Mouse (Mus musculus): ENCODE measurements around the gene Sik1. TPM values are rescaled to one million over a fixed set of nuclear protein-coding genes. Genes with fewer than 3 reads are reported as not detected.

Gene Sik1
- 16.2 and 17.4 TPM in 2 replicates for polyA plus RNA-seq (2015; fragmentation: Nextera tagmentation; extraction: Ambion mirVana)

DNA sequence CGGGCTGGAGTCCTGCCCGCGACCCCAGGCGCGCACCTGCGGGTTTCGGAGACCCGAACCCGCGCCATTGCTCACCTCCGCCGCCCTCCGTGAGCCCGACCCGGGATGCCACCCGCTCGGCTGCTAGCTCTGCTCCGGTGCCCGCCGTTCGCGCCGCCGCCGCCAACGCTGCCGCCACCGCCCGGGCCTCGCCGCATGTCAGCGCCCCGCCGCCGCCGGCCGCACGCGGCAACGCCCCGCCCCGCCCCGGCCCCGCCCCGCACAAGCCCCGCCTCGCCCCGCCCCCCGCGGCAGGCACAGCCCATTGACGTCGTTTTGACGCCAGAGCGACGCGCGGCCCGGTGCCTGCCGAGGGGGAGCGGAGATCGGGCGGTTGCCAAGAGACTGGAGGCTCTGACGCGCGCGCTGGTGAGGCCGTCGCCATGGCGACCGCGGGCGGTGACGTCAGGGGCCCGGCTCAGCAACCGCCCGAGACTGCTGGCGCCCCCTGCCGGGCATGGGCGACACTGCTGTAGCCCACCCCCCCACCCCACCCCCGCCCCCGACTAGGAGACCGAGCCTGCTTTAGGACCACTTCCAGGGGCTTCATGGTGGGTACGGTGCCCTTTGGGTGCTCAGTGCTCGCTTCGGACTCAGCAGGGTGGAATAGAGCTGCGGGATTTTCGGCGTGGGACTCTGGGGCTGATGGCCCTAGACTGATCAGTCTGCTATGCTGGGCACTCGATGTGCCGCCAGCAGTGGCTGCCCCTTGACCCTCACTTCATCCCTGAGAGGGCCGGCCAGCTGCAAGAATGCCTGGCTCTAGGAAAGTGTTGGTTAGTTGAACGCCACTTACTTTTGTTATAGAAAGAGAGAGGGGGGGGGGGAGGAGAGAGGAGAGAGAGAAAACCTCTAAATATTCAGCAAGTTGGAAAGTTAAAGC is at the start of gene Sik1:
Gene Sik1 (minus strand): TSS at position 208 of the 922 bp plus-strand sequence.
- Histone ChIP-seq H3K4me1 (ENCODE audit: control insufficient read depth, insufficient read depth, low read depth, low read length) (peaks cover 26% of the 10 kb centered on the region), H3K36me3 (ENCODE audit: control insufficient read depth, insufficient read depth, low read length) (peaks cover 2% of the 10 kb centered on the region), H3K9me3 (ENCODE audit: control insufficient read depth, low read length) (no peaks in the 10 kb centered on the region), H3K27ac (ENCODE audit: low read depth, low read length) (peak within 1 kb of the TSS; percentile 86), H3K27me3 (replicated peaks; ENCODE audit: control insufficient read depth, insufficient read depth, low read length) (no peaks in the 10 kb centered on the region), H3K4me2 (ENCODE audit: low read length) (peak within 1 kb of the TSS; percentile 66), H3K4me3 (ENCODE audit: low read length) (peak within 1 kb of the TSS; percentile 89), H3K9ac (ENCODE audit: low read depth, low read length) (peak within 1 kb of the TSS; percentile 93)
- WGBS = under 1% methylated on average over 71 of the region's 92 CpGs
- ATAC-seq = peak; percentile 94

DNA sequence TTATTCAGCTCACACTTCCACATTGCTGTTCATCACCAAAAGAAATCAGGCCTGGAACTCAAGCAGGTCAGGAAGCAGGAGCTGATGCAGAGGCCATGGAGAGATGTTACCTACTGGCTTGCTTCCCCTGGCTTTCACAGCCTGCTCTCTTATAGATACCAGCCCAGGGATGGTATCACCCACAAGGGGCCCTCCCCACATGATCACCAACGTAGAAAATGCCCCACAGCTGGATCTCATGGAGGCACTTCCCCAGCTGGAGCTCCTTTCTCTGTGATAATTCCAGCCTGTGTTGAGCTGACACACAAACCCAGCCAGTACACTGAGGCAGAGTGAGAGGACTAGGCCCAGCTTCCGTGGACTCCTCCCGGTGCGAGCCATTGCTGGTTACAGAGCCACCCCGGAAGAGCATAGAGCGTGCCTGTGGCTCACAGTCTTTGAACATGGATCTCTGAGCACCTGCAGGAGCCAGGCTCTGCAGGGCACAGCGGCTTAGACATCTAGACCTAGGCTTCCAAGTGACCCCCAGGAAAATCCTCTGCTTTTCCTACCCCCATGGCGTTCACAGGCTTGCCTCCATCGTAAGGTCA is 49.7 kb upstream of the Sik1 start:
- H3K4me3 ChIP-seq (ENCODE audit: low read length) = no peak overlapping the region

DNA sequence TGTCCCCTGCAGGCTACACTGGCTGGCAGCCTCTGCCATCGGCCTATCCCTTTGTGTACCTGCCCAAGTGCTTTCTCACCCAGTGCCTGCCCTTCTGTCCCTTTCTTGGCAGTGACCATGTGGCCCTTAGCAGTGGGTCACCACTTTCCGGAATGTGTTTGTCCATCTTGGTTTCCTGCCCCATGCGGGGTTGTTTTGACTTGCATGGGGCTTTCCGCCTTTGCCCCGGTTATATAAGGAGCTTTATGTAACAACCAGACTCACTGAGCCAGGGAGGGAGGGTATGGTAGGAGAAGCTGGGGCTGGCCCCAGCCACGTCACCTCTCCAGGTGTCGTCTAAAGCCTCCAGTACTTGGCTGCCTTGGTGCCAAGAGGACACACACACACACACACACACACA is 48.4 kb upstream of the Sik1 start:
- Histone ChIP-seq H3K4me1 (ENCODE audit: control insufficient read depth, insufficient read depth, low read depth, low read length) (no peaks in the 10 kb centered on the region), H3K27ac (ENCODE audit: low read depth, low read length) (no peak overlapping the region), H3K4me2 (ENCODE audit: low read length) (no peak overlapping the region), H3K27me3 (replicated peaks; ENCODE audit: control insufficient read depth, insufficient read depth, low read length) (no peaks in the 10 kb centered on the region), H3K9me3 (ENCODE audit: control insufficient read depth, low read length) (no peaks in the 10 kb centered on the region), H3K36me3 (ENCODE audit: control insufficient read depth, insufficient read depth, low read length) (no peaks in the 10 kb centered on the region), H3K9ac (ENCODE audit: low read depth, low read length) (no peak overlapping the region), H3K4me3 (ENCODE audit: low read length) (no peak overlapping the region)
- no peak for ATAC-seq
- WGBS = 86% methylated on average over 7 of the region's 7 CpGs

More for the DNA sequence above, 49.7 kb upstream of the Sik1 start:
- no peaks in the 10 kb centered on the region for H3K4me1 ChIP-seq (ENCODE audit: control insufficient read depth, insufficient read depth, low read depth, low read length)
- H3K4me2 ChIP-seq (ENCODE audit: low read length) = no peak overlapping the region
- no peak overlapping the region for H3K9ac ChIP-seq (ENCODE audit: low read depth, low read length)
- no peaks in the 10 kb centered on the region for H3K9me3 ChIP-seq (ENCODE audit: control insufficient read depth, low read length)
- 80% methylated on average over 9 of the region's 9 CpGs for WGBS
- H3K27me3 ChIP-seq (replicated peaks; ENCODE audit: control insufficient read depth, insufficient read depth, low read length) = no peaks in the 10 kb centered on the region
- H3K27ac ChIP-seq (ENCODE audit: low read depth, low read length) = no peak overlapping the region
- H3K36me3 ChIP-seq (ENCODE audit: control insufficient read depth, insufficient read depth, low read length) = no peaks in the 10 kb centered on the region
- no peak for ATAC-seq

DNA sequence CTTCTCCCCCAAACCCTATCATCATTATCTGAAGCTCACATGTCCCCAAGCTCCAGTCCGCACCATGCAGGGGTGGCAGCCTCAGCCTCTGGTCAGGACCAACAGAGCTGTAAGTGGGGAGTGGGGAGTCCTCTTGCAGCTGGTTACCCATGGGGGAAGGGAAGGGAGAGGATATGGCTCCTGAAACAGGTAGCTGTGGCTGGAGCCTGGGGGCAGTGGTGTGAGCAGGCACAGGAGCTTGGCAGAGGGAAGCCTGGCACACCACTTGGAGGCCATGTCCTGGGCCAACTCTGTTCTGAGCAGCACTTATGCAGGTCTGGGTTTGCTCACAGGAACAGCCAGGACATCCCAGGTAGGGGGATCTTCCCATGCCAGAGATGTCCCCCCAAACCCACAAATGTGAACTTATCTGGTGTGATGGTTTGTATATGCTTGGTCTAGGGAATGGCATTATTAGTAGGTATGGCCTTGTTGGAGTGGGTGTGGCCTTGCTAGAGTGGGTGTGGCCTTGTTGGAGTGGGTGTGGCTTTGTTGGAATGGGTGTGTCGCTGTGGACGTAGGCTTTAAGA is 47.1 kb upstream of the Sik1 start:
- no peaks in the 10 kb centered on the region for H3K36me3 ChIP-seq (ENCODE audit: control insufficient read depth, insufficient read depth, low read length)
- H3K9me3 ChIP-seq (ENCODE audit: control insufficient read depth, low read length) = no peaks in the 10 kb centered on the region
- no peaks in the 10 kb centered on the region for H3K4me1 ChIP-seq (ENCODE audit: control insufficient read depth, insufficient read depth, low read depth, low read length)
- H3K9ac ChIP-seq (ENCODE audit: low read depth, low read length) = no peak overlapping the region
- no peak overlapping the region for H3K4me3 ChIP-seq (ENCODE audit: low read length)
- no peak for ATAC-seq
- H3K27me3 ChIP-seq (replicated peaks; ENCODE audit: control insufficient read depth, insufficient read depth, low read length) = no peaks in the 10 kb centered on the region
- H3K4me2 ChIP-seq (ENCODE audit: low read length) = no peak overlapping the region
- H3K27ac ChIP-seq (ENCODE audit: low read depth, low read length) = no peak overlapping the region
- 94% methylated on average over 3 of the region's 3 CpGs for WGBS

DNA sequence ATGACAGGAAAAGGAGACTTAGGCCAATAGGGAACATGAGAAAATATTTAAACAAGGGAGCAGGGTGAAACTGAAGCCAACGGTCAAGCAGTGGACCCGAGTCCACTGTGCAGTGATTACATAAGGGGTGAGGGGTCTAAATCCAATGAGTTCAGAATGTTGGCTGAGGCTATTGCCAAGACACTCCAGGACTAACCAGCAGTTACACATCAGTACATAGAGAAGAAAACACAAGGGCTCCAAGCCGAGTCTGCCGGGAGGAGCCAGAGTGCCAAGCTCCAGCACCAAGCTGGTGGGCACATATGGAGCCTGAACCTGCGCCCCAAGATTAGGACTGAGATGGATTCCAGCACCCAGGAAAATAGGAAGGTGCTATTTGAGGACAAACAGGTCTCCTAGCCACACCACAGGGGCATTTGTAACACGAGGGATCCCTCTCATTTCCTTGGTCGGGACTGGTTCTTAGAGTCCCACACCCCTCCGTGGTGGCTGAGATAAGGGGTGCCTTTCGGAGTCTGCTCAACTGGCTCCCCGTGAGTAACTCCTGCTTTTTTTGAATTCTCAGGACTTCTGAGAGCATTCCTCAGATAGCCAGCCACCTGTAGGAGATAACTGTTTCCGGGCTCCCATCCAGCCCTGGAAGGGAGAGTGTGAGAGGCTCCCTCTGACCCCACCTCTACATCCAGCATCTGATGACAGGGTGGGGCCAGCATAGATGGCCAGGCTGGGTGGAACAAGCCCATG is 46.0 kb upstream of the Sik1 start:
- H3K9me3 ChIP-seq (ENCODE audit: control insufficient read depth, low read length) = no peaks in the 10 kb centered on the region
- 81% methylated on average over 11 of the region's 11 CpGs for WGBS
- no peak overlapping the region for H3K4me3 ChIP-seq (ENCODE audit: low read length)
- no peaks in the 10 kb centered on the region for H3K27me3 ChIP-seq (replicated peaks; ENCODE audit: control insufficient read depth, insufficient read depth, low read length)
- H3K36me3 ChIP-seq (ENCODE audit: control insufficient read depth, insufficient read depth, low read length) = no peaks in the 10 kb centered on the region
- no peaks in the 10 kb centered on the region for H3K4me1 ChIP-seq (ENCODE audit: control insufficient read depth, insufficient read depth, low read depth, low read length)
- no peak overlapping the region for H3K4me2 ChIP-seq (ENCODE audit: low read length)
- H3K9ac ChIP-seq (ENCODE audit: low read depth, low read length) = no peak overlapping the region
- ATAC-seq = no peak
- no peak overlapping the region for H3K27ac ChIP-seq (ENCODE audit: low read depth, low read length)

DNA sequence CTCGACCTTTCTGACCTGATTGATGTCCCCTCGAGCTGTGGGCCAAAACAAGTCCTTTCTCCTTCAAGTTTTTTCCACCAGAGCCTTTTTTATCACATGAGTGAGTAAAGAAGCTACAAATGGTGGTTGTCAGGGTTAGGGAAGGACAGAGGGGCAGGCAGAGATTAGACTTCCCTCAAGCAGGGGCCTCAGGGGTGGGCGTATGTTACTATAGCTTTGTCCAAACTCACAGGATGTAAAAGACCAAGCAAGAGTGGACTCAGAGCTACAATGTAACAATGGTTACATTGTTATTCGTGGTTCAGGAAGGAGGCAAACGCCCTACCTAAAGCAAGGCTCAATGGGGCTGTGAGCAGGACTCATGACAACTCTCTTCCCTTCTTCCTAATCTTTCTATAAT is 43.3 kb upstream of the Sik1 start:
- no peak for ATAC-seq
- Histone ChIP-seq H3K27me3 (replicated peaks; ENCODE audit: control insufficient read depth, insufficient read depth, low read length) (no peaks in the 10 kb centered on the region), H3K4me3 (ENCODE audit: low read length) (no peak overlapping the region), H3K27ac (ENCODE audit: low read depth, low read length) (no peak overlapping the region), H3K9me3 (ENCODE audit: control insufficient read depth, low read length) (no peaks in the 10 kb centered on the region), H3K4me2 (ENCODE audit: low read length) (no peak overlapping the region), H3K4me1 (ENCODE audit: control insufficient read depth, insufficient read depth, low read depth, low read length) (no peaks in the 10 kb centered on the region), H3K36me3 (ENCODE audit: control insufficient read depth, insufficient read depth, low read length) (no peaks in the 10 kb centered on the region), H3K9ac (ENCODE audit: low read depth, low read length) (no peak overlapping the region)
- 68% methylated on average over 5 of the region's 5 CpGs for WGBS

DNA sequence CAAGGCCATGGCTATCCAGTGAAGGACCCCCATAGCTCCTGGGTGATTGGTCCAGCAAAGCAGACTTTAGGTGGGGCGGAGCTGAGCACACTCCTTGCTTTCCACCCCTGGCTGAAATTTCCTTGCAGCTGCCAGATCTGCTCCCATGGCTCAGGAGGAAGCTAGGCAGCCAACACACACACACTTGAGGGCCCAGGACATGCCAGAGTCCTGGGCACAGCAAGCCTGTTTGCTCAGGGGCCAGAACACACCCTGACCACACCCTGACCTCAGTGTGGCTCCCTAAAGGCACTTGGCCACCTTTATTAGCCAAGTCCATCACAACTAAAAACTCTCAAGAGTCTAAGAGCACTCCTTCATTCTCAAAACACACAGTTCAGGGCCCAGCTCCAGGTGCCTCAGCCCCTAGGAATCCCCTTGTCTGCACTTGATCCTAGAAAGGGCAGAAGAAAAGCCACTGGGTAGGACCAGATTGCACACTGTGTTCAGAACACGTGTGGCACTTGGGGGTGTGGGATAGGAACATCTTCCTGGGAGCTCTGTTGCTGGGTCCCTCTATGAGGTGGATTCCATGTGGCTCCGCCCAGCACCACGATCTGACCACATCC is 41.7 kb upstream of the Sik1 start:
- H3K4me3 ChIP-seq (ENCODE audit: low read length) = no peak overlapping the region
- no peak overlapping the region for H3K9ac ChIP-seq (ENCODE audit: low read depth, low read length)
- no peaks in the 10 kb centered on the region for H3K36me3 ChIP-seq (ENCODE audit: control insufficient read depth, insufficient read depth, low read length)
- no peak overlapping the region for H3K4me2 ChIP-seq (ENCODE audit: low read length)
- no peaks in the 10 kb centered on the region for H3K9me3 ChIP-seq (ENCODE audit: control insufficient read depth, low read length)
- ATAC-seq = no peak
- H3K27ac ChIP-seq (ENCODE audit: low read depth, low read length) = no peak overlapping the region
- no peaks in the 10 kb centered on the region for H3K27me3 ChIP-seq (replicated peaks; ENCODE audit: control insufficient read depth, insufficient read depth, low read length)
- peaks cover 3% of the 10 kb centered on the region; the same call in 1 of the 2 replicates for H3K4me1 ChIP-seq (ENCODE audit: control insufficient read depth, insufficient read depth, low read depth, low read length)
- 87% methylated on average over 4 of the region's 4 CpGs for WGBS

DNA sequence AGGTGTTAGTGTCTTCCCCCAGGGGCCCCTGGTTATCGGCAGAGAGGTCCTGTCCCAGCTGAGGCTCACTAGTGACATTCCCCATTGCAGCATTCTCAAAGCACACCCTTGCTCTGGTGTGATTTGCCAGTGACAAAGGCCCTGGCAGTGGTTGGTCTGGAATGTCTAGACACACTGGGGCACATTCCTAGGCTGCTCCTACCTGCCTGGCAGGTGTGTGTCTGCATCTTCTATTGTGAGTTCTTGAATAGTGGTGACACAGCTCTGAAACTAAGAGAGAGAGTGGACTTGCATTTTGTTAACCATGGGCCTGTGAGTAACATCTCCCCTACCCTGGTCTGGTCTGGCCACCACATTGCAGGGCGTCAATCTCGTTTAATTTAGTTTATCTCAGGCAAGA is 41.1 kb upstream of the Sik1 start:
- Histone ChIP-seq H3K4me1 (ENCODE audit: control insufficient read depth, insufficient read depth, low read depth, low read length) (peaks cover 3% of the 10 kb centered on the region; the same call in 1 of the 2 replicates), H3K27ac (ENCODE audit: low read depth, low read length) (no peak overlapping the region), H3K9ac (ENCODE audit: low read depth, low read length) (no peak overlapping the region), H3K4me3 (ENCODE audit: low read length) (no peak overlapping the region), H3K27me3 (replicated peaks; ENCODE audit: control insufficient read depth, insufficient read depth, low read length) (no peaks in the 10 kb centered on the region), H3K36me3 (ENCODE audit: control insufficient read depth, insufficient read depth, low read length) (no peaks in the 10 kb centered on the region), H3K9me3 (ENCODE audit: control insufficient read depth, low read length) (no peaks in the 10 kb centered on the region), H3K4me2 (ENCODE audit: low read length) (no peak overlapping the region)
- 83% methylated on average over 3 of the region's 3 CpGs for WGBS
- ATAC-seq = no peak

All from hindbrain, embryonic 16.5 days (tissue).